Mouse (Mus musculus): ENCODE measurements around the gene Sprn.

Gene Sprn

GRCm38 (mm10) chr7:140101993-140102860 is 52.5 kb downstream of the Sprn start, which contains the start of gene Fuom:
Fuom (minus strand) TSS chr7:140102441.
- peak; percentile 49 to 85 for DNase-seq (ENCODE audit: low spot score in 2 of 2)

- no peak for DNase-seq (ENCODE audit: low spot score in 2 of 2)
Observed at GRCm38 (mm10) chr7:140101498-140101897, 53.2 kb downstream of the Sprn start.
